Mouse (Mus musculus) liver, embryonic 14.5 days (tissue): ENCODE results near the gene Wfdc3.

Experiments
- CTCF ChIP-seq: IDR thresholded peaks from 2 replicates; pipeline ENCODE4 v1.5.1; 2016; ENCODE audit warnings: antibody characterized with exemption, low read depth, control low read depth
- EP300 ChIP-seq: IDR thresholded peaks from 2 replicates; pipeline ENCODE4 v1.6.1; 2016; ENCODE audit warnings: antibody characterized with exemption, low read depth

GRCm38 (mm10) chr2:164794293-164794692 is 48.6 kb upstream of the Wfdc3 start:
- peak; percentile 96 for TF ChIP-seq CTCF
- no peak for TF ChIP-seq EP300
